Mouse (Mus musculus): ENCODE data around the gene Prmt8. TPM values are rescaled to one million over a fixed set of nuclear protein-coding genes. Genes with fewer than 3 reads are reported as not detected.

Gene Prmt8
- total RNA-seq, 2 experiments from 2014 or later = 63.8 to 66.2 TPM

DNA sequence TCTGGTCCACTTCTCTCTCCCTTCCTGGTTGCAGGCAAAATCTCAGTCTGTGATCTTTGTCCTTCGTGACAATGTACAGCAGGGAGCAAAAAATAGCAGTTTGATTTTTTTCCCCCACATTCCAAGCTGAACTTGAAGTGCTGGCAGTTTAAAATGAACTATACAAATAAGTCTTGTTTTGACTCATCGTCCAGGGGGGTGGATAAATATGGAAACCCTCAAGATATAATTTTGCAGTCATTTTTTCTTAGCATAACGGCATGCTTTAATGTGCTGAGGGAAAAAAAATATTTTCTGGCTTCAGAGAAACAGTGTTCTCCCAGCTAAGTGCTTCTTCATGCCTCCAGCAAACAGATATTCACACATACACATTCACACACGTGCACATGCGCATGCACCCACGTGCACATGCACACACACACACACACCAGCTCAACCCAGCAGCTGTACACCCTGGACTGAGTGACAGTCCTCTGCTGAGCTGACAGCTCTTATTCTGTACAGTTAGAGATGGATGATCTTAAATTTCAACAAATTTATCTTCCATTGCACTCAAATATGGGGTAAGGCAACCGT is 107.5 kb downstream of the Prmt8 start:
- no peak for DNase-seq

DNA sequence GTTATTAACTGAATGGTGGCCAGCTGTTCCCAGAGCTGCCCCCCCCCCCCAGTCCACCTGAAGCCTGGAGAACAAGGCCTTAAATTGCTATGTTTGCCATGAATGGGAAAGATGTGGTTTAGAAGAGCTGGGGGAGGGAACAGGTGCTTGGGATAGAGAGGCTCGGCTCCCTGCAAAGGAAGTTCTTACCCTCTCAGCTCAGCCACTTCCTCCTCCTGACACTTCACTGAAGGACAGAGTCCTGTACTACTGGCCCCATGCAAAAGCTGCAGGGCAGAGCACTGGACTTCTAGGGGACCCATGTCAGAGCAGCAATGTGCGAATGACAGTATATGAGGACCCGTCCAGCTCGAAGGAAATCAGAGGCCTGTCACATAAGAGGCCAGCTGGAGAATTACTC is 109.3 kb downstream of the Prmt8 start:
- no peak for DNase-seq

DNA sequence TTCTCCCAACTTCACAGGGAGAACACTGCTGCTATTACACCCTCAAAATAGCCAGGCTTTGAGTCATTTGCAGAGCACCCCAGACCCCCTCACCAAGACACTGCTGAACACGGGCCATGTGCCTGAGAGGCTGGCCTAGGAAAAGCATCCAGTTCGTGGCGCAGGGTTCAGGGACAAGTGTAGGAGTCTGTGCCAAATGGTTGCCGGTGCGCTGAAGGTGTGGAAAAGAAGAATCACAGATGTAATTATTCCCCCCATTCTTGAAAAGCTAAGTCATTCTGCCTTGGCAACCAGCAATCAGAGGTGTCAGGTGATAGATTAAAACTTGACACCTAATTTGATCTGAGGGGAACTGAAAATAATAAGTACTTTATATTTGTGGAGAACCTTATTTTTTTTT is 109.8 kb downstream of the Prmt8 start:
- DNase-seq = no peak

DNA sequence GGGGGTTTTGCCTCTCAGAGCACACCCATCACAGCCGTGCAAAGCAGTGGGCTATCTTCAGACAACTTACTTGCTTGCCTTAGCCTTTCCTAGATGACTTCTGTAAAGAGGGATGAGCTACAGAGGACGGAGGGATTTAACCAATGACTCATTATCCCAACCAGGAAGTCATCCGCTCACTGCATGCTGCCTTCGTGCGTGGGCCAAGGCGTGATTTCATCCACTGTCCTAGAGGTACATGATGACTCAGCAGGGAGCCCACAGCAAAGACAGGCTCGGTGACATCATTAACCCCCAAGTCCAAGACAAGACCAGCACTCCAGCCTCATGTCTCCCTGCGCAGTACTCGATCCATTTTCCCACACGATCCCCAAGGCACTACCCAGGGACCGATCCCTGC is 112.1 kb downstream of the Prmt8 start:
- no peak for DNase-seq

DNA sequence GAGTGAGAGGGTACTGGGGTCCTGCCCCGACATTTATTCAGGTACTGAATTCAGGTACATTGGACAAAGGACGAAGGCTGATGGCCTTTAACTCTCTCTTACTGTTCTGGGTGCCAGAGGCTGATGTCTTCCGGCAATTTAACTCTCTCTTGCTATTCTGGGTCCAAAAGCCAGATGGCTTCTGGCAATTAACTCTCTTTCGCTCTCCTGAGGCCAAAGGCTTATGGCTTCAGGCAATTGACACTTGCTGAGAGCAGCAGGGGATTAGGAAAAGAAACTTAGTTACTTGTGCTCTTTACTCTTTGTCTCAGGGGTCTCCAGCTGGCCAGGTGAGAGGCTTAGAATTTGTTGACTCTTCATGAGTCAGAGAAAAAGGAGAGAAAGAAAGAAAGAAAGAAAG is 113.3 kb downstream of the Prmt8 start:
- no peak for DNase-seq

DNA sequence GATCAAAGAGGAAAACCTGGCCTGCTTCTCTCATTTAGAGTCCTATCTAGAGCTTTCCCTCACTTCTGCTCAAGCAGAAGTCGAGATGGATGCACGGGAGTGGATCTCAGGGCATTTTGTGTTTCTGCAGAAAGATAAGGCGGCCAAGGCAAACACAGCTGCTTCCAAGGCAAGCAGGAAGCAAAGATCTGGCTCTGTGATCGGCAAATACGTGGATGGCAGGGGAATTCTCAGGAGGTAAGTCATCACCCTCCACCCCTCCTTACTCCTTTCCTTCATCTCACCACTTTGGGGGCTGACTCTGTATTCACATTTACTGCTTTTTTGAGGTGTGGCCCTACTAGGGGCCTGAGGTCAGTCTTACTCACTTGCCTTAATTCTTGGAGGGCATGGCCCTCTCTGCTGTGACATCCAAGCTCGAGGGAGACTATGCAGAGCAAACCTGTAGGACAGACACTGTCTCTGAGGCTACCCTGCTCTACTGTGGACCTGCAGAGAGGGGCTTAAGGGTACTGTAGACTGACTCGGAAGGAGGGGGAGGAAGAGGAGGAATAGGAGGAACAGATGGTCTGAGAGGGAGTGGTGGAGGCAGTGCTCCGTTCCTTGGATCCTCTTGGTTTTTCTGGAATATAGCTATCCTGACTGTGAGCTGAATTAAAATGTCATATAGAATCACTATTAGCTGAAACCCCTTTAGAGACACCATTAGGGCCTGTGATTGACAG is 128.0 kb downstream of the Prmt8 start:
- DNase-seq = no peak

Small RNA genes lying within 50 kb of the gene (microRNA-seq; reads per million reads assigned to microRNA genes)
- 0 reads per million in 2 experiments for gene Mir7233

Other genes starting within 250 kb of the Prmt8 start
- 1 to 10 TPM; 1.8 to 2.6 TPM for gene Cracr2a, start 208.1 kb downstream of the Prmt8 start, total RNA-seq (2021)
- gene Tspan11, start 118.1 kb upstream of the Prmt8 start, total RNA-seq (2021) = 1 to 10 TPM; 1.3 to 2.4 TPM